Mouse (Mus musculus): ENCODE measurements around the gene Serpina1b.
"Not testable (repeated sequence)": the region's sequence is repeated elsewhere in the genome, so short reads cannot be mapped to it uniquely, and the experiment has no call there.

- TF ChIP-seq GATA1 (IDR thresholded peaks at IDR 0.05; ENCODE audit: borderline replicate concordance, low read length); FLI1 (IDR thresholded peaks at IDR 0.05; ENCODE audit: low read length): not testable (repeated sequence)
Observed at GRCm38 (mm10) chr12:103773246-103773851, 56.8 kb downstream of the Serpina1b start, which contains the start of gene Serpina1d.

Measured in megakaryocyte, embryonic 14.5 days (primary cell).